Mouse (Mus musculus) liver, embryonic 13.5 days (tissue): ENCODE results near the gene Tmem40. TPM values are rescaled to one million over a fixed set of nuclear protein-coding genes. Genes with fewer than 3 reads are reported as not detected.

Source experiments
- ATAC-seq: fragments of 200-750 bp; cut with Nextera tagmentation; 2 replicates; pipeline ENCODE4 v1.8.0; 2017; ENCODE audit warnings: low read depth, mild to moderate bottlenecking, moderate number of reproducible peaks, moderate library complexity
- DNase-seq: peaks from one replicate; pipeline ENCODE4 v3.0.0; 2022
- H3K27ac ChIP-seq: fragments of 300-500 bp; sonication (generic); 2 replicates; pipeline ENCODE4 v1.5.1; 2015; ENCODE audit warnings: moderate library complexity, mild to moderate bottlenecking, inconsistent platforms
- H3K27me3 ChIP-seq: fragments of 300-500 bp; sonication (generic); 2 replicates; pipeline ENCODE4 v1.6.1; 2015; ENCODE audit warnings: mild to moderate bottlenecking, inconsistent platforms
- H3K36me3 ChIP-seq: fragments of 300-500 bp; sonication (generic); 2 replicates; pipeline ENCODE4 v1.6.1; 2015; ENCODE audit warnings: mild to moderate bottlenecking, inconsistent platforms
- H3K4me1 ChIP-seq: fragments of 300-500 bp; sonication (generic); replicated peaks from 2 replicates; pipeline ENCODE4 v1.6.1; 2015; ENCODE audit warnings: inconsistent platforms
- H3K4me2 ChIP-seq: fragments of 300-500 bp; sonication (generic); 2 replicates; pipeline ENCODE4 v1.6.1; 2015; ENCODE audit warnings: inconsistent platforms, mild to moderate bottlenecking, moderate library complexity
- H3K4me3 ChIP-seq: fragments of 300-500 bp; sonication (generic); replicated peaks from 2 replicates; pipeline ENCODE4 v1.5.1; 2015; ENCODE audit warnings: mild to moderate bottlenecking, inconsistent platforms
- H3K9ac ChIP-seq: fragments of 300-500 bp; sonication (generic); 2 replicates; pipeline ENCODE4 v1.6.1; 2015; ENCODE audit warnings: mild to moderate bottlenecking, inconsistent platforms
- H3K9me3 ChIP-seq: fragments of 300-500 bp; sonication (generic); replicated peaks from 2 replicates; pipeline ENCODE4 v1.6.1; 2016; ENCODE audit warnings: inconsistent platforms
- WGBS: fragments of 180-500 bp; shearing (Covaris S2); methylation state at CpG from one replicate; pipeline ENCODE4 v1.1.7; 2015; ENCODE audit not compliant: insufficient replicate concordance; 5-methylcytosine and 5-hydroxymethylcytosine counted together
- microRNA-seq: library from miRNA; unstranded; fragments of <30 nt; microRNA quantifications from one replicate; pipeline ENCODE4, GENCODE M21; 2016
- polyA plus RNA-seq: library from polyadenylated mRNA; unstranded; fragments of >200 nt; fragmentation: Nextera tagmentation; extraction: Ambion mirVana; gene quantifications from 2 replicates; pipeline ENCODE4 v1.2.1, GENCODE M21; 2015

Tmem40 gene
- polyA plus RNA-seq, 1 experiment from 2014 or later: 29.9 TPM

GRCm38 (mm10) chr6:115684851-115685646 lies 77.2 kb downstream of the Tmem40 start:
- Histone ChIP-seq H3K27ac (peak overlapping the region; percentile 32; the same call in 1 of the 2 replicates), H3K9me3 (no peaks in the 10 kb centered on the region), H3K4me2 (peak overlapping the region; percentile 45), H3K4me1 (peaks cover 20% of the 10 kb centered on the region), H3K9ac (no peak overlapping the region), H3K4me3 (peak overlapping the region; percentile 26; the same call in 1 of the 2 replicates), H3K27me3 (no peaks in the 10 kb centered on the region), H3K36me3 (no peaks in the 10 kb centered on the region)
- ATAC-seq (peak; percentile 79), DNase-seq (peak; percentile 44)
- WGBS: 31% methylated on average over 11 of the region's 11 CpGs

- Histone ChIP-seq H3K27me3 (no peaks in the 10 kb centered on the region), H3K4me2 (no peak overlapping the region), H3K9ac (no peak overlapping the region), H3K36me3 (no peaks in the 10 kb centered on the region), H3K4me3 (no peak overlapping the region), H3K4me1 (peaks cover 18% of the 10 kb centered on the region), H3K9me3 (no peaks in the 10 kb centered on the region), H3K27ac (no peak overlapping the region; the same call in 1 of the 2 replicates)
- ATAC-seq (no peak), DNase-seq (no peak)
- 87% methylated on average over 2 of the region's 2 CpGs for WGBS
Observed at GRCm38 (mm10) chr6:115684271-115684670, 77.9 kb downstream of the Tmem40 start.

GRCm38 (mm10) chr6:115681066-115681465 lies 81.1 kb downstream of the Tmem40 start:
- Histone ChIP-seq H3K27me3 (no peaks in the 10 kb centered on the region), H3K4me2 (no peak overlapping the region), H3K4me1 (peaks cover 35% of the 10 kb centered on the region), H3K4me3 (no peak overlapping the region), H3K9me3 (no peaks in the 10 kb centered on the region), H3K36me3 (no peaks in the 10 kb centered on the region), H3K27ac (no peak overlapping the region), H3K9ac (no peak overlapping the region)
- ATAC-seq: no peak
- WGBS: 74% methylated on average over 4 of the region's 4 CpGs
- DNase-seq: no peak

Small RNA genes lying within 50 kb of the gene (microRNA-seq; reads per million reads assigned to microRNA genes)
- gene Mir7660: not detected

Other genes with a start within 250 kb of the Tmem40 start
- 15.6 and 16.8 TPM in 2 replicates for gene Tsen2, start 217.7 kb downstream of the Tmem40 start, polyA plus RNA-seq
- gene Mkrn2os, start 169.8 kb downstream of the Tmem40 start, polyA plus RNA-seq: 6.6 and 7.2 TPM in 2 replicates
- gene Mkrn2, start 160.5 kb downstream of the Tmem40 start, polyA plus RNA-seq: 11.4 and 12.1 TPM in 2 replicates
- gene Raf1, start 85.8 kb downstream of the Tmem40 start, polyA plus RNA-seq: 32.8 and 38.3 TPM in 2 replicates
- 3.3 and 4.3 TPM in 2 replicates for gene Cand2, start 12.1 kb upstream of the Tmem40 start, polyA plus RNA-seq
- 1,700 and 1,736 TPM in 2 replicates for gene Rpl32, start 46.3 kb upstream of the Tmem40 start, polyA plus RNA-seq
- gene Efcab12, start 76.0 kb upstream of the Tmem40 start, polyA plus RNA-seq: 0.15 and 0.16 TPM in 2 replicates
- gene Mbd4, start 91.0 kb upstream of the Tmem40 start, polyA plus RNA-seq: 9.9 and 12.1 TPM in 2 replicates
- gene Ift122, start 91.1 kb upstream of the Tmem40 start, polyA plus RNA-seq: 2.9 and 3.0 TPM in 2 replicates
- not detected in 2 replicates for gene Rho, start 169.3 kb upstream of the Tmem40 start, polyA plus RNA-seq
- not detected in 2 replicates for gene H1foo, start 182.5 kb upstream of the Tmem40 start, polyA plus RNA-seq
- 6.7 and 6.8 TPM in 2 replicates for gene Plxnd1, start 232.6 kb upstream of the Tmem40 start, polyA plus RNA-seq